Mouse (Mus musculus) thymus, postnatal 10 days (tissue): Measurements from ENCODE around the gene Ppox.

Experiments
- DNase-seq, 2 experiments: peaks; one replicate each; pipeline ENCODE4 v3.0.0; 2021; ENCODE audit warnings: low spot score in 2 of 2

The Ppox gene

GRCm38 (mm10) chr1:171265971-171266744 lies 14.8 kb downstream of the Ppox start:
- no peak for DNase-seq

GRCm38 (mm10) chr1:171263666-171264461 lies 17.1 kb downstream of the Ppox start:
- DNase-seq = no peak

GRCm38 (mm10) chr1:171263185-171263611 lies 17.8 kb downstream of the Ppox start:
- no peak for DNase-seq

GRCm38 (mm10) chr1:171262594-171263130 lies 18.3 kb downstream of the Ppox start:
- no peak for DNase-seq

- no peak for DNase-seq
Measured at GRCm38 (mm10) chr1:171260316-171260715, 20.7 kb downstream of the Ppox start.

GRCm38 (mm10) chr1:171258921-171259320 lies 22.1 kb downstream of the Ppox start:
- no peak for DNase-seq

GRCm38 (mm10) chr1:171257781-171258180 lies 23.2 kb downstream of the Ppox start:
- DNase-seq = no peak

- DNase-seq = peak in 1 of 2 experiments; percentile 66
Measured at GRCm38 (mm10) chr1:171256937-171257548, 23.9 kb downstream of the Ppox start.

GRCm38 (mm10) chr1:171256095-171256818 lies 24.7 kb downstream of the Ppox start:
- no peak for DNase-seq

- no peak for DNase-seq
Measured at GRCm38 (mm10) chr1:171252415-171252814, 28.6 kb downstream of the Ppox start.

GRCm38 (mm10) chr1:171251594-171252324 lies 29.2 kb downstream of the Ppox start:
- DNase-seq = no peak

- DNase-seq = no peak
Measured at GRCm38 (mm10) chr1:171250680-171251593, 30.0 kb downstream of the Ppox start, which contains the start of gene Ndufs2. Ndufs2 (minus strand) TSS chr1:171251388.

- no peak for DNase-seq
Measured at GRCm38 (mm10) chr1:171249913-171250600, 30.9 kb downstream of the Ppox start, which contains the start of gene Adamts4. Adamts4 (plus strand) TSS chr1:171250421.

GRCm38 (mm10) chr1:171248386-171249226 lies 32.4 kb downstream of the Ppox start:
- no peak for DNase-seq

GRCm38 (mm10) chr1:171247916-171248315 lies 33.1 kb downstream of the Ppox start:
- no peak for DNase-seq

GRCm38 (mm10) chr1:171247453-171247841 lies 33.5 kb downstream of the Ppox start:
- DNase-seq = peak in 1 of 2 experiments; percentile 36

GRCm38 (mm10) chr1:171246709-171247452 lies 34.1 kb downstream of the Ppox start:
- peak; percentile 95 to 98 for DNase-seq
